Mouse (Mus musculus): ENCODE measurements at regions not wholly inside any gene's neighbourhood (a gene's known extent, or its start where the extent isn't known, plus 50 kb on each side); places are given as distances from the start of the nearest gene placed in this dataset.

DNA sequence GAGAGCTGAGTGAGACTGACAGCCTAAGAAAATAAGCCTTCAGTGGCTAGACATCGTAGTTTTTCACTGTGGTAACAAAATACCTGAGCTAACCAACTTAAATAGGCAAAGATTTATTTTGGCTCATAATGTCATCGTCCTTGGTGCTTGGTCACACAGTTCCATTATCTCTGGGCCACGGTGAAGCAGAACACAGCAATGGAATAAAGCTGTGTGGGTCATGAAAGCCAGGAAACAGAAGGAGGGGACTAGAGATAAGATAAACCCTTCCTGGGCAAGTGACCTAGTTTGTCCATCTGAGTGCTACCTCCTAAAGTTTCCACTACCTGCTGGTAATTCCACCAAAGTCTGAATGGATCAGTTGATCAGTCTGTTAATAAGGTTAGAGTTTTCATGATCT lies 134.8 kb upstream of the Gm5129 start:
- no peak for DNase-seq (ENCODE audit: low read depth)
- TF ChIP-seq CTCF (IDR thresholded peaks at IDR 0.05; ENCODE audit: borderline replicate concordance, extremely low read depth, insufficient read depth, insufficient read length) (no peak), POLR2A (IDR thresholded peaks at IDR 0.05; ENCODE audit: borderline replicate concordance, extremely low read depth, insufficient read depth, insufficient read length, poor library complexity, severe bottlenecking) (no peak)

DNA sequence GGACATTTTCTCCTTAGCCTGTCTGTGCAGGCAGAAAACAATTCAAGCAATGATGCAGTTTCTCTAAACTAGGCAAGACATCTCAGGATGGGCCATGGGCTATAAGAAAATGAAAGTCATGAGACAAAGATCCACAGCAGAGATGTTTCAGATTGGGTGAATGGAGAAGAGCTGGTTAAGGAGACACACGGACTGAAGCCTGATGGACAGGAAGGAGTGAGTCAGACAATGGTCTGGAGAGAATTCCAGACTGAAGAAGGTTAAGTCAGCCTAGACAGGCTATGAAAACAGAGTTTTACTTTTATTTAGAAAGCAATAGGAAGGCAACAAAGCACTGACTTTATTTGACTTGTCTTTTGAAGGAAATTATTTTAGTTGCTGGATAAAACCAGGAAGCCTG lies 137.5 kb upstream of the Il6 start:
- TF ChIP-seq CTCF (IDR thresholded peaks at IDR 0.05; ENCODE audit: borderline replicate concordance, extremely low read depth, insufficient read depth, insufficient read length) (no peak), POLR2A (IDR thresholded peaks at IDR 0.05; ENCODE audit: borderline replicate concordance, extremely low read depth, insufficient read depth, insufficient read length, poor library complexity, severe bottlenecking) (no peak)
- no peak for DNase-seq (ENCODE audit: low read depth)

DNA sequence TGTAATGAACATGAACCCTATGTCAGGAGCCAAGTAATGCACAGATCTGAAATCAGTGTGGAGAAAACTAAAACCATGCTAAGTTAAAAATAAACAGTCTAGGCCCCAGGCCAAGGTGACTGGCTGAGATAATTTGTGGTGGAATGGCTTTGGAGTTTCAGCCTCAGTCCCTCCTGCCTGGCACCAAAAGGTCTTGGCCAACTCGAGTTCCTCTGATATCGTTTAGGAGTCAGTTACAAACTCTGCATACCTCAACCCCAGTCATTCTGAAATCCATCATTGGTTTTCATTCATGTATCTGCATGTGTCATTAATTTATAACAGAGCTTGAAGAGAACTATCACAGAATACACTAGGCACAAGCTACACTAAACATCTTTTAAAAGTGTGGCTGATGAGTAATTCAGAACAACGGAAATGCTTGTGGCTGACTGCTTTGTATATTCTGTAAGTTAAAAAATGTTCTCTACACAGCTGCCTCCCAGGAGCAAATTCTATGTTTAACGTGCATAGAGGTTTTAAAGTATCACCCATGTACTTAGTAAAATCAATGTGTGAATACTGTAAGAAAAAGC lies 125.6 kb upstream of the Il6 start:
- no peak for TF ChIP-seq POLR2A (IDR thresholded peaks at IDR 0.05; ENCODE audit: borderline replicate concordance, extremely low read depth, insufficient read depth, insufficient read length, poor library complexity, severe bottlenecking)
- TF ChIP-seq CTCF (IDR thresholded peaks at IDR 0.05; ENCODE audit: borderline replicate concordance, extremely low read depth, insufficient read depth, insufficient read length), result no peak
- no peak for DNase-seq (ENCODE audit: low read depth)

DNA sequence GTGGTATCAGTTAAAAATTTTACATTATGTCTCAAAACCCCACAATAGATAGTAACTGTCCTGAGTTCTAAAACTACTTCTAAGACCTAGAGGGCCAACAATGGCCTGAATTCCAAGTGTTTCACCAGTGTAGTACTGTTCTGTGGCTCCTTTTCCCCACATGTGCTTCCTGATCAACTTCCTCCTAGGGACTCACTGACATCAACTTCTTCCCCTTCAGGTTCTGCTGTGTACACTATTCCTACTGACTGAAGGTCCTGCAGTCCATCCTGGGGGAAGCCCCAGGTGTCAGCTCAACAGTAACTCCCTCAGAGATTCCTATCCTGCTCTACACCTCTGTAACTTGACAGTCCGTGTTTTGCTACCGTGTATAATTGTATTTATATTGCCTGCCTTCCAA lies 120.6 kb upstream of the Il6 start:
- no peak for DNase-seq (ENCODE audit: low read depth)
- TF ChIP-seq CTCF (IDR thresholded peaks at IDR 0.05; ENCODE audit: borderline replicate concordance, extremely low read depth, insufficient read depth, insufficient read length) (no peak), POLR2A (IDR thresholded peaks at IDR 0.05; ENCODE audit: borderline replicate concordance, extremely low read depth, insufficient read depth, insufficient read length, poor library complexity, severe bottlenecking) (no peak)

DNA sequence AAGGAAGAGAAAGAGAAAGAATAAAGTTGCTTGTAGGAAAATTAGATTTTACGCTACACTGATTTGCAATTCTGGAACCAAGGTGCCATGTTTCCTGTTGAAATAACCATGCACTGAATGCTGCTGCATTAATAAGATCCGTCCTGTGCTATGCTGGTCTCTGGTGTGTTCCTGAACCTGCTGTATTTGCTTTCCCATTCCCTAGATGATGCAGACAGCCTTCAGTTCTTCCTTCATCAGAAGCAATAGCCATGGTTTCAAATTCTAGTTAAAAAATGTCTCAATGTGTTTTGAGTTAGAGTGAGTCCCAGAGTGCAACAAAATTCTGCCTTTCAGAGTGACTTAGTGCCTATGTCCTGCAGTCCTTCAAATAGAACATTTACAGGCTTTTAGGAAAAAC lies 120.1 kb upstream of the Il6 start:
- no peak for DNase-seq (ENCODE audit: low read depth)
- no peak for TF ChIP-seq POLR2A (IDR thresholded peaks at IDR 0.05; ENCODE audit: borderline replicate concordance, extremely low read depth, insufficient read depth, insufficient read length, poor library complexity, severe bottlenecking)
- no peak for TF ChIP-seq CTCF (IDR thresholded peaks at IDR 0.05; ENCODE audit: borderline replicate concordance, extremely low read depth, insufficient read depth, insufficient read length)

DNA sequence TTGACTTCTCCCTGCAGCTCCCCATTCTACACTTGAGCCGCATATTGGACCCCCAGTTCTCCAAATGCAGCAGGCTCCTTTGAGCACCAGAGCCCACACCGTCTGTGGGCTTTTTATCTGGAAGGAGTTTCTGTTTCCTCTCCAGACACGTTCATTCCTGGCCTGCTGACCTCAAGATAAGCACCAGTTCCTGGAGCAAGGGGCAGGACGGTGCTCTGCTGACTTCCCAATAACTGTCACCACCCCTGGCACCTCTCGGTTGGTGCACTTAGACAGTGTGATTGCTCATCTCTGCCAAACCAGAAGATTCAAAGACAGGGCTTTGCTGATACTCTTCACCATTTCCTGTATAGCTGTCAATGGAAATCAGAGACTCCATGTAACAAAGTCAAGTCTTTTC lies 119.1 kb upstream of the Il6 start:
- no peak for DNase-seq (ENCODE audit: low read depth)
- TF ChIP-seq POLR2A (IDR thresholded peaks at IDR 0.05; ENCODE audit: borderline replicate concordance, extremely low read depth, insufficient read depth, insufficient read length, poor library complexity, severe bottlenecking), result no peak
- TF ChIP-seq CTCF (IDR thresholded peaks at IDR 0.05; ENCODE audit: borderline replicate concordance, extremely low read depth, insufficient read depth, insufficient read length), result no peak

DNA sequence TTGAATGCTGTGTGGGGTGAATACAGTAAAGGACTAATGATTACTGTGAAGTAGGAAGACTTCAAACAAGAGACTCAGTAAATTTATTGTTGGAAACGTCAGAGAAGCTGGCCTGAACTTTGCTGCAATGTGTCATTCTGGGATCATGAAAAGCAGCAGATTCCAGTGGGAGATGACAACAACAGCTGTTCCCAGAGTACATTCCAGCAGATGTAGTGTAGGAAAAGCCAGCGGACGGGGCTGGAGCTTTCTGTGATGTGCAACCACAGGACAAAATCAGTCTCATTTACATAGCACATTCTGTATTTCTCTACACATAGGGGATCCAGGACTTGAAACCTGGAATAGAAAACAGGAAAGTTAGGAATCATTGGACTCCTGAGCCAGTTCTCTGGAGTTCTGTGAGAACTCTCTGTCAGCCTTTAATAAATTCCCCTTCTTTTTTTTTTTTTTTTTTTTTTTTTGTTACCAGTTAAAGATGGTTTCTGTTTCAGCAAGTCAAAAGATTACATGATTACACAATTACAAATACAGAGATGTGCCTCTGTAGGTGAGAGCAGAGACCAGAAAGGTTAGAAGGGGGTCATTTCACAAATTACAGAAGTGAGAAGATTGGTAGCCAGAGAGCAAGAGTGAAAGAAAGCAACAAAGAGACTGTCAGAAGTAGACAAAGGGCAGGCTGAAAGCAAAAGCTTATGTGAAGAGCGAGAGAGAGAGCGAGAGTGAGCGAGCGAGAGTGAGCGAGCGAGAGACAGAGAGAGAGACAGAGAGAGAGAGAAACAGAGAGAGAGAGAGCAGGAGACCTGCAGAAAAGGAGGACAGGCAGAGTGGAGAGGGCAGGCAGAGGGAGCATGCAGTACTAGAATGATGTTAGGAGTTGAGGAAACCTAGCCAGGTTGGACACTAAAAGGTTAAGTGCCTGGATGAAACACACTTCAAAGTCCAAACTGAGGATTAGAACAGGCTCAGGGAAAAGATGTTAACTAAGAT lies 118.0 kb upstream of the Il6 start:
- DNase-seq (ENCODE audit: low read depth), result peak; percentile 24
- TF ChIP-seq POLR2A (IDR thresholded peaks at IDR 0.05; ENCODE audit: borderline replicate concordance, extremely low read depth, insufficient read depth, insufficient read length, poor library complexity, severe bottlenecking) (no peak), CTCF (IDR thresholded peaks at IDR 0.05; ENCODE audit: borderline replicate concordance, extremely low read depth, insufficient read depth, insufficient read length) (no peak)

DNA sequence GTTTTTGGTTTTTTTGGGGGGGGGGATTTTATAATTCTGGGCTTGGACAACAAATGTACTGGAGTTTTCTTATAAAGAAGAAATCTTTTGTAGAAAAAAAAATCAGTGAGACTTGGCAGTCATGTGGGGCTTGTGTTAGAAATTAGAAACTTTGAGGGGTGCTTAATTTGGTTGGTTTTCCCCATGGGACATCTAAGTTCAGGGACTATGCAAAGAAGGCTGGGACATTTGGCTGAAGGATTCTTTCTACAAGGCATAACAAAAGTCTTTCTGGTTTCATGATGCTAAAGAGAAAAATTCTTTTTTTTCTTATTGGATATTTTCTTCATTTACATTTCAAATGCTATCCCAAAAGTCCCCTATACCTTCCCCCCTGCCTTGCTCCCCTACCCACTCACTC lies 115.3 kb upstream of the Il6 start:
- no peak for TF ChIP-seq POLR2A (IDR thresholded peaks at IDR 0.05; ENCODE audit: borderline replicate concordance, extremely low read depth, insufficient read depth, insufficient read length, poor library complexity, severe bottlenecking)
- TF ChIP-seq CTCF (IDR thresholded peaks at IDR 0.05; ENCODE audit: borderline replicate concordance, extremely low read depth, insufficient read depth, insufficient read length), result no peak
- DNase-seq (ENCODE audit: low read depth), result no peak

DNA sequence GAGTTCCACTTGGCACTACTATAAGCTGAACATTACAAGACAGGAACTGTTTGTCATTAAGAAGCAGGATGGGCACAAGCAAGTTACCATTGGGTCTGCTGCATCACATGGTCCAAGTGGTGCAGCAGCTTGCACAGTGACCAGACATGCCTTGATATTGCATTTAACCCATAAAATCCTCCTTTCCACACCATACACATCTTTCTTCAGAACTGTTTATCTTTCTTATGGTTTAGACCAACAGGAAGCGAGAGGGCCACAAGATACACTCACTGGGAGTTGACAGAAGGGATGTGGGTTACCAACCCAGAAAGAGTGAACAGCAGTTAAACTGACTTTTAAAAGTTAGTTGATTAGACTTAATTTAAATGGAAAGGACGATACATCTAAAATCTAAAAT lies 111.2 kb upstream of the Il6 start:
- DNase-seq (ENCODE audit: low read depth), result no peak
- TF ChIP-seq POLR2A (IDR thresholded peaks at IDR 0.05; ENCODE audit: borderline replicate concordance, extremely low read depth, insufficient read depth, insufficient read length, poor library complexity, severe bottlenecking) (no peak), CTCF (IDR thresholded peaks at IDR 0.05; ENCODE audit: borderline replicate concordance, extremely low read depth, insufficient read depth, insufficient read length) (no peak)

DNA sequence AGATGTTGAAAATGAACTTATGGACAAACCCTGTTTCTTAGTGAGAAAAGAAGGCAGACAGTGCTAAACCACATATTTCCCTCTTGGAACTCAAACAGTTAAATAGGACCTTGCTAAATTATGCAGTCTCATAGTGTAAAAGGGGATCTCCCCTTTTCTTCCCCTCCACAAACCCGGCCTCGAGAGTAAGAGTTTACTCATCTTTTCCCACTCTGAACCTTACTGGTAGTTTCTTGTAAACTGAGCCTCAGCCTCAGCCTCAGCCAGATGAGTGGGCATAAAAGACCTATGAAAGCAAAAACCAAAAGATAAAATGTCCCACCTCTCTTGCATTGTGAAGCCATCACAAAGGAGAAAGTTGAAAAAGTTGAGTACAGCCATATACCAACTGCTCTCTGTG lies 92.6 kb upstream of the Il6 start:
- DNase-seq (ENCODE audit: low read depth), result no peak
- no peak for TF ChIP-seq CTCF (IDR thresholded peaks at IDR 0.05; ENCODE audit: borderline replicate concordance, extremely low read depth, insufficient read depth, insufficient read length)
- no peak for TF ChIP-seq POLR2A (IDR thresholded peaks at IDR 0.05; ENCODE audit: borderline replicate concordance, extremely low read depth, insufficient read depth, insufficient read length, poor library complexity, severe bottlenecking)

DNA sequence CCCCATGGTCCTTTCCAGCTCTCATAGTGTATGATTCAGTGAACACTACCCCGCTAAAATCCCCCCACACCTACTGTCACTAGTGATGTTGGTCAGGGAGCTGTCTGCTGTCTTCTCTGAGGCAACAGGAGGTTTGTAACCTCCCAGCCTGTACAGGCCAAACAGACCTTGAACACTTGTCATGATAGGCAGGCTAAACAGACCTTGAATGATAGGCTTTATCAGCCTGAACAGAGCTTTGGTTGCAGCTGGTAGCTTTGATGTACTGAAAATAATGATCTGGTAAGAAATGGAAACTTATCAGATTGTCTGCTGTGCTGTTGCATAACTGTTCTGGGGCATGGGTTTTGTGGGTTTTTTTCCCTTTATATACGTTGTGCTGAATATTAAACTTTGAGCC lies 87.4 kb upstream of the Il6 start:
- TF ChIP-seq CTCF (IDR thresholded peaks at IDR 0.05; ENCODE audit: borderline replicate concordance, extremely low read depth, insufficient read depth, insufficient read length) (no peak), POLR2A (IDR thresholded peaks at IDR 0.05; ENCODE audit: borderline replicate concordance, extremely low read depth, insufficient read depth, insufficient read length, poor library complexity, severe bottlenecking) (no peak)
- no peak for DNase-seq (ENCODE audit: low read depth)

DNA sequence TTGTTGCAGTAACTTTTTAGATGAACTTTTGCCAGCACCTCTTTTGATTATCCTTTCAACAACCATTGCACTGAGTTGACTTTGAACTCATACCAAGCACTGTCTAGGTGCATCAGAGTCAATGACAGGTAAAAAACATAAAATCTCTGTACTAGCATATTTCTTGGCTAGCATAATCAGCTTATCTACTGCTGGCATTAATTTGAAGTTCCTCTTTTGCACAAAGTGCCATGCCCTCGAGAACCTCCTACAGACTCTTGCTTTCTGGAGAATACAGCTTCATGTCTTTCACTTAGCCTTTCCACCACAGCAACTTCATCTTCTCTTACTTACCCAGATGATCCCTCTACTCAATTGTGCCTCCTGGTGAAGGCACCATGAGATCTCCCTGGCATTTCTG lies 85.3 kb upstream of the Il6 start:
- no peak for TF ChIP-seq POLR2A (IDR thresholded peaks at IDR 0.05; ENCODE audit: borderline replicate concordance, extremely low read depth, insufficient read depth, insufficient read length, poor library complexity, severe bottlenecking)
- TF ChIP-seq CTCF (IDR thresholded peaks at IDR 0.05; ENCODE audit: borderline replicate concordance, extremely low read depth, insufficient read depth, insufficient read length), result no peak
- no peak for DNase-seq (ENCODE audit: low read depth)

Measured in brain, embryonic 14.5 days (tissue).